Mouse (Mus musculus) skeletal muscle tissue, adult 2 months (tissue): ENCODE measurements at regions not wholly inside any gene's neighbourhood (a gene's known extent, or its start where the extent isn't known, plus 50 kb on each side); places are given as distances from the start of the nearest gene placed in this dataset.

Experiments used
- DNase-seq: peaks from one replicate; pipeline ENCODE4 v3.0.0-alpha.2; 2012; ENCODE audit warnings: low read depth, low spot score

DNA sequence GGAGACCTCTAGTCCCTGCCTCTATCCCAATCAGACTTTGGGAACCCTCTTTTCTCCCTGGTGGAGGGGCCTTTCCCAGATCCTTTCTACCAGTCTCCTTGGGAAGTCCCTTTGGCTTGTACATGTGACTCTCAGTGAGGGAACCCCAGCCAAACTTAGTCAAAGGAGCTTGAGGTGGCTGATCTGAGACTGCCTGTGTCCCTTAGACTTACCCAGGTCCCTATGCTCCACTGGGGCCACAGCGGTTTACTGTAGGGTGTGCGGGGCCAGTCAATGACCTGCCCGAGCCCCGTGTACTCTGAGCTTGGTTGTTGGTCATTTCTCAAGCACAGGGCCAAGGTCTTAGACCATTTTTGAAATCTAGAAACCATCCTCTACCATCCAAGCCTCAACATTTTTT, 50.8 kb upstream of the Podxl start:
- no peak for DNase-seq

DNA sequence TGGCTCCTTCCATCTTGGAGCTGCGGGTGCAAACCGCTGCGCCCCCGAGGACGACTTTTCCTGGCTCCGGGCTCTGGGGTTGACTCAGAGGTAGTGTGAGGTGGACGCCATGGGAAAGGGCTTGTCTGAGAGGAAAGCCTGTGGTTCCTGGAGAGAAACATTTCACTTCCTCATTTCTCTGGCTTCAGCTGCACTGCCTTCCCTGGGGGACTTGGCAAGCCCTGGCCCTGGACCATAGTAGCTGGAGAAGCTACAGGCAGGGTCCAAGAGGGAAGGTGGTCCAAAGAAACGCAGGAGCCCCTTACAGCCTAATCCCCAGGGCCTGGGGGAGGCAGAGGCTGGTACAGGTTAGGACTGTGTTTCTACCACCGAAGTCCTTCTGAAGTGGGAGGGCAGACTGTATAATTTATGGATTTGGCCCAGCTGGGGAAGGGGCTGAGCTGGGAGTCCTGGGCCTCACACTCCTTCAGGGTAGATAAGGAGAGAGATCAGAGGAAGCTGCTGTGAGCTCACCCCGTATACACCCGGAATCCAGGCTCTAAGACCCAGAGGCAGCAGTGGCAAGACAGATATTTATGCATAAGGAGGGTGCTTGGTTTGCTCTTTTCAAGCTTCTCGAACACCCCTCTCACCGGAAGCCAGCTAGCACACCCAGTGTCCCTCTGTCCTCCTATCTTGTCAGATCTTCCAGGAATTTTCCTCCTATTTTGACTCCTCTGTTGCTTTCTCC, 50.0 kb upstream of the Podxl start:
- DNase-seq, result no peak
